Mouse (Mus musculus) cerebellum, adult 2 months (tissue): ENCODE data around the gene Serpinb2.

Source experiments
- CTCF ChIP-seq: fragments of 200-500 bp; IDR thresholded peaks from 2 replicates; pipeline ENCODE4 v1.5.1; 2011; ENCODE audit warnings: low read depth, mild to moderate bottlenecking, control low read depth, low read length, moderate library complexity, borderline replicate concordance; ENCODE audit not compliant: insufficient read depth
- POLR2A ChIP-seq: fragments of 200-500 bp; IDR thresholded peaks from 2 replicates; pipeline ENCODE4 v1.6.1; 2011; ENCODE audit warnings: low read length, control low read depth, borderline replicate concordance; ENCODE audit not compliant: insufficient read depth

DNA sequence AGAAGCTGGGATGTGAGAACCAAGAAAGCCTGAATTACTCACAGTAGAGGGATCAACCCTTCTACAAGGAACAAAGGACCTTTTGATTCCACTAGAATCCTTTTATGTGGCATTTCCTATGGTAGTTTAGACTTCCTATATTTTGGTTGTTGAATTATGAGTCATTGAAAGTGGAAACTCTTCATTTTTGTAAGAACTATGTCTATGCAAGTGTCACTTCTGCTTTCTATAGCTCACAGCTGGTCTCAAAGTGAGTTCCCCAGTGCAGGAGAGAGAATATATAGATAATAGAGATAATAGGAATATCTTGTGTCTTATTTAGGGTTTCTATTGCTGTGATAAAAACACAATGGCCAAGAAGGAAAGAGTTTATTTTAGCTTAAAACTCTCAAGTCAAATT, 71.7 kb downstream of the Serpinb2 start:
- TF ChIP-seq CTCF (no peak), POLR2A (no peak)
